Mouse (Mus musculus) frontal cortex, postnatal 36 days (tissue): ENCODE data around the gene Gm16181.

Source experiments
- DNase-seq, 2 experiments: peaks; one replicate each; pipeline ENCODE4 v3.0.0; 2022; ENCODE audit warnings: low spot score in 2 of 2

The Gm16181 gene

DNA sequence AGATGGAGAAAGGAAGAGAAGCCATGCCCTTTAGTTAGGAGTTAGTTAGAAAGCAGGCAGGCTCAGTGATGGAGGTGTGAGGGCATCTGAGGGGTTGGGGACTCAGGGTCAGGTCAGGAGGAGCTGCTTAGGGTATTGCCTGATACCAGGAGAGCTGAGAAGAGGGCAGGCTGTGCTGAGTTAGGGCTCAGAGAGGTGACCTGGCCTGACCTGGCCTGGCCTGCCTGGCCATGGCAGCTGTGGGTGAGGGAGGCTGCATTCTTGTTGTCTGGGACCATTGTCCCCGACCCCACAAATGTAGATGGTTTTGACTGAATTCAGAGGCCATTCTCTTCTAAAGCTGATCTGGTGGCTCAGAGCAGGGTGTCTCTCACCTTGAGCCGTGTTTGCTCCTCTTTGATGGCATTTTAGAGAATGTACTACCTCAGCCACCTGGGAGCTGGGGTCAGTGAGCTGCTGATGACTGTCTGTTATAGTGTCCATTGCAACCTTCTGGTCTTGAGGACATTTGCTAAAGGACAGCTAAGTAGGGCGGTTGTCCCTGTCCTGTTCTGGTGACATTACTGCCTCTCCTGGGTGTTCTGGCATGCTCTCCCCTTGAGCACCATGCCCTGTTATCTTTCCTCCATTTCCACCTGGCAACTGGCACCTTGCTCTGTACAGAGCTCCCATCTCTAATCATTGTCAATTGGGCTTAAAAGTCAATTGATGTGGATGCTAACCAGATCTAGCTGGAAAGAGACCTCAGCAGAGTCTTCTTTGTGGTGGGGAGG, 29.9 kb downstream of the Gm16181 start:
- no peak for DNase-seq

DNA sequence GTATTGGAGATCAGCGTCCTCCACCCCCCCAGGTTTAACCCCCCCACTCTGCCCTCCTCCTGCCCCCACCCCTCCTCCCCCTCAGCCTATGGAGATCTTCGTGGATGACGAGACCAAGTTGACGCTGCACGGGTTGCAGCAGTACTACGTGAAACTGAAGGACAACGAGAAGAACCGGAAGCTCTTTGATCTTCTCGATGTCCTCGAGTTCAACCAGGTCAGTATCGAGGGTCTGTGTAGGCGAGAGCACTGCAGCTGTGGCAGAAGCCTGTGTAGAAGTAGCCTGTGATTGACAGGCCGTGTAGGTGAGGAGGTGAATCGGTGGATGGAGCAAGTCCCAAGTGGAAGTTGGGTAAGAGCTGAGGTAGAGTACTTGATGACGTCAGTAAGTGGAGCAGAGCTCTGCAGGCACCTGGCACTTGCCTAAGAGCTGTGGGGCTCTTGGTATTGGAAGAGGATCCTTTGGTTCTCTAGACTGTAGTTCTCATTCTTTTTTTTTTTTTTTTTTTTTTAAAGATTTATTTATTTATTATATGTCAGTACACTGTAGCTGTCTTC, 30.6 kb downstream of the Gm16181 start:
- no peak for DNase-seq

DNA sequence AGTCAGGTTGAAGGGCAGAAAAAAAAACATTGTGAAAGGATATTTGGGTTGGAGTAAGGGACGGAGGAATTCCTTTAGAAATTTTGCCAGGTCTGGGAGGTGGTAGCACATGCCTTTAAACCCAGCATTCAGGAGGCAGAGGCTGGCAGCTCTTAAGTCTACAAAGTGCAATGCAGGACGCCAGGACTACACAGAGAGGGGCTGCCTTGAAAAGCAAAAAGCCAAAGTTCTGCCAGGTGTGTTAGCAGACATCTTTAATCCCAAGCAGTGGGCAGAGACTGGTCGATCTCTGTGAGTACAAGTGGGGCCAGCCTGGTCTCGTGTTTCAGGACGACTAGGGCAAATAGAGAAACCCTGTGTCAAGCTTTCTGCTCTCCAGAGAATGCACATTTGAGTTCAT, 31.3 kb downstream of the Gm16181 start:
- DNase-seq = no peak

DNA sequence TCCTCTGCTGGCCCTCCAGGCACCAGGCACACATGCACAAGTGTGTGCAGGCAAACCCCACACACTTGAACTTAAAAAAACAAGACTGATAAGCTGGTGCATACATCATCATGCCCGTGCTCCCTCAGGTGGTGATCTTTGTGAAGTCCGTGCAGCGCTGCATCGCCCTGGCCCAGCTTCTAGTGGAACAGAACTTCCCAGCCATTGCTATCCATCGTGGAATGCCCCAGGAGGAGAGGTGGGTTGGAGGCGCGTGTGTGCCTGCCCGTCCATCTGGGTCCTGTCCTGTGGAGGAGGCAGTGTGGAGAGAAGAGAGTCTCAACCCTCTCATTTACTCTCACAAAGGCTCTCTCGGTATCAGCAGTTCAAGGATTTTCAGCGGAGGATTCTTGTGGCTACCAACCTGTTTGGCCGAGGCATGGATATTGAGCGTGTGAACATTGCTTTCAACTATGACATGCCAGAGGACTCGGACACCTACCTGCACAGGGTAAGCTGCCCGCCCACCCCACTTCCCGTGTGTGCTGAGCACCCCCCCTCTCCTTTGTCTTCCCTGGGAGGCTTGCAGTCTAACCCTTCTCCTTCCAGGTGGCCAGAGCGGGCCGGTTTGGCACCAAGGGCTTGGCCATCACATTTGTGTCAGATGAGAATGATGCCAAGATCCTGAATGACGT, 32.1 kb downstream of the Gm16181 start:
- DNase-seq = no peak

DNA sequence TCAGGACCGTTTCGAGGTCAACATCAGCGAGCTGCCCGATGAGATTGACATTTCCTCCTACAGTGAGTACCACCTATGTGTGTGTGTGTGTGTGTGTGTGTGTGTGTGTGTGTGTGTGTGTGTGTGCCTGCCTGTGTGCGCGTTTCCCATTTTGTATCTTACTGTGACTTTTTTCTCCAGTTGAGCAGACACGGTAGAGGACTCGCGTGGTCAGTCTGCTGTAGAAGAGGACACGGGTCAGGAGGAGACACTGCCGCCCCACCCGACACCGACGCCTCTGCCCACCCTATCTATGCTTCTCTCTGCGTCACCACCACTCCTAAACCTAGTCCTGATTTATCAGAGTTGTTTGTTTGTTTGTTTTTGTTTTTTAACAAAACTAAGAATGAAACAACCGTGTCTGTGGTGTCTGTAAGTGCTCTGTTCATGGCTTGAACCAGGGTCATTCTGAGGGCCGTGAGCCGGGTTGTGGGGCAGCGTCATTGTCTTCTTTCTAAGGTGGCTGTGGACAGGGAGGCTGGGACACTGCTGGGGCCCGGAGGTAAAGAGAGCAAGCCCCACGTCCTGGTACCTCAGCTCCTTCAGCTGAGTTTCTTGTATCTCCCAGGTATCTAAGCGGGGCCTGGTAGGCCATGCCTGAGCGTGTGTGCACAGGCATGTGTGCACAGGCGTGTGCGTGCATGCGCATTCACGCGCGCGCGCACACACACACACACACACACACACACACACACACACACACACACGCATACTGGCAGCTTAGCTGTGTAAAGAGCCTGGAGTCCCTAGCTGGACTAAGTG, 32.9 kb downstream of the Gm16181 start:
- no peak for DNase-seq

DNA sequence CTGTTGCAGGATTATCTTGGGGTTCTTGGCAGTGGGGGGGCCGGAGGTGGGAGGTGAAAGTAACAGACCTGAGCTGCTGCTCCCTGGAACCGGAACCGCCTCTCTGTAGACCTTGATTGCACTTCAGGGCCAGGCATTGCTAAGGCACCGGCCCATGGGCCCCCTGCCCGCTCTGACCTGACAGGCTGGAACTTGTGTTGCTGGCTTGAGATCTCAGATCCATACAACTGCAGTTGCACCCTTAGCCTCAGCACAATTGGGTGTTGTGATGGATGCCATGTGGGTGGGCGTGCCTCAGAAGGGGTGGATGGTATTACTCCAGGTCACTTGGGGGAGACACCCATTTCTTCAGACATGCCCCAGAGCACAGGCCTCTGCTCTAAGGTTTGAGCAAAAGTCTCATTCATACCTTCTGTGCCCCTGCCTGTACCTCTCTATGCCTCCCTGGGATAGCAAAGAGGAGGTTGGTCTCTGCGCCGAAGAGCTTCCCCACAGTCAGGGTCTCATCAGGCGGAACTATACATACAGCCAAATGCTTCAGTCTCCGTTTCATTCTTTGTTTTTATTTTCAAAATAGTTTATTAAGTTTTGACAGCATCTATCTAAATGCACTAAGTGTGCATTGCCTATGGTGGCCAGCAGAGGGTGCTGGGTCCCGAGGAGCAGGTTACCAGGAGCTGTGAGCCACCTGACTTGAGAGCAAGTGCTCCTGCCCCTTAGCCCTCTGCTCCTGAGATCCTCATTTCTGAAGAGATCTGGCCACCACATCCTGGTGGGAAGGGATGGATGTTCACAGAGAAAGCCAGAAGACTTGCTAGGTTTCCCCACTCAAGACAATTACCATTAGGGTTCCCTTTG, 33.8 kb downstream of the Gm16181 start:
- DNase-seq = peak in 1 of 2 experiments; percentile 57

DNA sequence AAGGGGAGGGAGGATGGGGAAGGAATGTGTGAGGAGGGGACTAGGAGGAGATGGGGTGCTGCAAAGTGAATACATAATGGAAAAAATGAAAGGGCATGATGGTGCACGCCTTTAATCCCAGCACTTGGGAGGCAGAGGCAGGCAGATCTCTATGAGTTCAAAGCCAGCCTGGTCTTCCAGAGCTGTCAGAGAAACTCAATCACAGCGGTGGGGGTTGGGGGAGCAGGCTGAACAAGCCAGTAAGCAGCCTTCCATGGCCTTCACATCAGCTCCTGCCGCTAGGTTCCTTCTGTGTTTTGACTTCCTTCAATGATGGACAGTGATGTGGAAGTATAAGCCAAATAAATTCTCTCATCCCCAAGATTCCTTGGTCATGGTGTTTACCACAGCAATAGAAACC, 34.7 kb downstream of the Gm16181 start:
- no peak for DNase-seq

DNA sequence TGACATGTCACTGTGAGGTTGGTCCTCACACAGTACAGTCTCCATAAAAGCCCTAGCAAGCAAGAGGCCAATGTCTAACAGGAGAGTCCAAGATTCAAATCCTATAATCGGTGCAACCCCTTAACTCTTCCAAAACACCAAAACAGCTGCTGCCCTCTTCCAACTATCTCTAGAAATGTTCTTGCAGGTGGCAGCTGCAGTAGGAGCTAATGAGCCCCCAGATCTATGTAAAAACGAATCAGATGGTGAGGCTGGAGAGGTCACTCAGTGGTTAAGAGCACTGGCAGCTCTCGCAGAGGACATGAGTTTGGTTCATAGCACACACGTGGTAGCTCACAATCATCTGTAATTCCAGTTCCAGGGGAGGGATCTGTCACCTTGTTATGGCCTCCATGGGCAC, 35.1 kb downstream of the Gm16181 start:
- DNase-seq = no peak

DNA sequence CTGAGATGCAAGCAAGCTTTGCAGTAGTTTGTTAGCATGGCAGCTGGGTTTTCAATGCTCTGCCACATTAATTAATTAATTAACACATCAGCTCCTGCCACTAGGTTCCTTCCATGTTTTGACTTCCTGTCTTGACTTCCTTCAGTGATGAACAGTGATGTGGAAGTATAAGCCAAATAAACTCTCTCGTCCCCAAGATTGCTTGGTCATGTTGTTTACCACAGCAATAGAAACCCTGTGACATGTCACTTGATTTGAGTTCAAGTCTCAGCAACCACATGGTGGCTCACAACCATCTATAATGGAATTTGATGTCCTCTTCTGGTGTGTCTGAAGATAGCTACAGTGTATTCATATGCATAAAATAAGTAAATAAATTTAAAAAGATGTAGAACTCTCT, 36.7 kb downstream of the Gm16181 start:
- DNase-seq = no peak

DNA sequence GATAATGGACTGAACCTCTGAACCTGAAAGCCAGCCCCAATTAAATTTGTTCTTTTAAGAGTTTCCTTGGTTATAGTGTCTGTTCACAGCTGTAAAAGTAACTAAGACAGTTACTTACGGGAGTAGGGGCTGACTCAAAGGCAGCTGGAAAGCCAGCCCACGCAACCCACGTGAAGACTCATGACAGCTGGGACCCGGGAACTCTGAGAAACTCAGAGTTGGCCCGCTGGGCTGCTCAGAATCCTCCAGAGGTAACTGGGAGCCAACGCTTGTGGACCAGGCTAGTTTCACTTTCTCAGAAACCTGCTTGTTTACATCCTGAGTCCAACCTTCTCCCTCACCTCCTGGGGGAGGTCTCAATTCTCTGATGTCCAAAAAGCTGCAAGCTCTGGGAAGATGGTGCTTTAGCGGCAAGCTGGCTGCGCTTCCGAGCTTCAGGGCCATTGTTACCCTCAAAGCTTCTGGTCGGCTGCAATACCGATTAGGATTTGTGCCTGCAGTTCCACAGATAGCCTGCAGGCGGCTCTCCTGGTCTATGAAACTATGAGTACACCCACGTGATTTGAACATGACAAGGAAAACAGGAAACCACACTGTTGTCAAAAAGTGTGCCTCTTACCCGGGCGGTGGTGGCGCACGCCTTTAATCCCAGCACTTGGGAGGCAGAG, 37.3 kb downstream of the Gm16181 start:
- peak; percentile 89 to 96 for DNase-seq

DNA sequence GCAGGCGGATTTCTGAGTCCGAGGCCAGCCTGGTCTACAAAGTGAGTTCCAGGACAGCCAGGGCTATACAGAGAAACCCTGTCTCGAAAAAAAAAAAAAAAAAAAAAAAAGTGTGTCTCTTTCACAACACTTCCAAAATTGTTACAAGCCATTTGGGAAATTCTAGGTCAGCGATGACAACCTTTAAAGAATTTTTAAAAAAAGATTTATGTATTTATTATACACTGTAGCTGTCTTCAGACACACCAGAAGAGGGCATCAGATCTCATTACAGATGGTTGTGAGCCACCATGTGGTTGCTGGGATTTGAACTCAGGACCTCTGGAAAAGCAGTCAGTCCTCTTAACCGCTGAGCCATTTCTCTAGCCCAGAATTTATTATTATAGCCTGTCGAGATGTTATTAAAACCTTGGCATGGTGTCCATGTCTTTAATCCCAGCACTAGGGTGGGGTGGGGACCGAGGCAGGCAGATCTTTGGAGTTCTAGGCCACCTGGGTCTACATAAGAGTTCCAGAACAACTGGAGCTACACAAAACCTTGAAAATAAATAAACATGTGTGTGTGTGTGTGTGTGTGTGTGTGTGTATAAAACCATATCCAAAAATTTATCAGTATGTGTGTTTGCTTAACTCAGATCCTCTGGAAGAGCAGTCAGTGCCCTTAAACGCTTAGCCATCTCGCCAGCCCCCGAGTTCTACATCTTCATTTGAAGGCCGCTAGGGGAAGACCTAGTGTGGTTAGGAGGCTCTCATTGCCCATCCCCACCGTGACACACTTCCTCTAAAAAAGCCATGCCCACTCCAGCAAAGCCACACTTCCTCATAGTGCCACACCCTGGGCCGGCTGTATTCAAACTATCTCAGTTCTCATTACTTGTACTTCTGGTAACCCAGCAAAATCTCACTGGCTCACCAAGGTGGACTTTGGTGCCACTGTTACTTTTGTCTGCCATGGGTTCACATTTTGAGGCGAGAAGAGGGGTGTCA, 38.2 kb downstream of the Gm16181 start:
- no peak for DNase-seq

DNA sequence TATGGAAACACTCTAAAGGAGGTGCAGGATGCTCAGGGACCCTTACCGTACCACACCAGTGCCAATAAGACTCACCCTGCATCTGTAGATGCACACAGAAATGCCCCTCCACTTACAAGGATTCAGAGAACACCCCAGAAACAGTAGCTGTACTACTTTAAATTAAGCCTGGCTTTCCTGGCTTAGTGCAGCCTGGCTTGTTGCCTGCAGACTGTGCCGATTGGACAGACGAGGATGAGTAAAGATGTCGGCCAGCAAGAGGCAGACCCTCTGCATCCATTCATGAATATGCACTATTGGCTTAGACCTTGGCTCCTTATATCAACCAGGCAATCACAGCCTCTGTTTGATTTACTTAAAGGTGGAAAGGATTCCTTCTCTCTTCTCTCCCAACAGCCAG, 39.0 kb downstream of the Gm16181 start:
- no peak for DNase-seq

DNA sequence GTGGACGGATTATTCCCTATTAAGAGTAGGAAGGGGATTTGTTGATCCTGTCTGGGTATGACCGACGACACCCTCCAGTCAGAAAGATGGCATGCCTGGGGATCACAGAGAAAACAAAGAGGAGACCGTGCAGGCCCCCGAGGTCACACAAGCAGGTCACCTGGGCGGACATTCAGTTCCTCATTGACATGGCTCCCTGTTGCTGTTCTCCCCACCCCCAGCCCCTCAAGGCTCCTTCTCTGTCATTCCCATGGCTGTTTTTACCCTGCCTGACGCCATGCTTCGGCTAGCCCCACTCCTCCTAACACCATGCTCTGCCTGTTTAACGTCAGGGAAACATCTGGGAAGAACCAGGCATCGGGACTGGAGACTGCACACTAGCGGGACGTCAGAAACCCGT, 41.0 kb downstream of the Gm16181 start:
- no peak for DNase-seq

DNA sequence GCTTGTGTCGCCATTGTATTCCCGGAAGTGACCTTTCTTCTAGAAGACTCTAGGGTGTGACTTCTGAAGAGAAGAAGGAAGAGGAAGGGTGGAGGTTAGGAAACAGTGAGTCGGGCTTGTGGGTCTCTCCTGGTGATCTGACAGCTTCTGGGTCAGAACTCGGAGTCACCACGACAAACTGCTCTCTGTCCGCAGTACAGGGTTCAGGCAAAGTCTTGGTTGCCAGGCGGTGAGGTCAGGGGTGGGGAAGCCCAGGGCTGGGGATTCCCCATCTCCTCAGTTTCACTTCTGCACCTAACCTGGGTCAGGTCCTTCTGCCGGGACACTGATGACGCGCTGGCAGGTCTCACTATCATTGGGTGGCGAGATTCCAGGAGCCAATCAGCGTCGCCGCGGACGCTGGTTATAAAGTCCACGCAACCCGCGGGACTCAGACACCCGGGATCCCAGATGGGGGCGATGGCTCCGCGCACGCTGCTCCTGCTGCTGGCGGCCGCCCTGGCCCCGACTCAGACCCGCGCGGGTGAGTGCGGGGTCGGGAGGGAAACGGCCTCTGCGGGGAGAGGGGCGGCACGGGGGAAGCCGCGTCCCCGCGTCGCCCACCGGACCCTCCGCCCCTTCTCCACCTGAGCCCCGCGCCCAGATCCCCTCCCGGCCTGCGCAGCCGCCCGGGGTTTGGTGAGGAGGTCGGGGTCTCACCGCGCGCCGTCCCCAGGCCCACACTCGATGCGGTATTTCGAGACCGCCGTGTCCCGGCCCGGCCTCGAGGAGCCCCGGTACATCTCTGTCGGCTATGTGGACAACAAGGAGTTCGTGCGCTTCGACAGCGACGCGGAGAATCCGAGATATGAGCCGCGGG, 42.3 kb downstream of the Gm16181 start, which contains the start of gene H2-D1:
Gene H2-D1, plus strand, starts transcription at position 67 of the 859 bp plus-strand sequence.
- peak; percentile 95 to 97 for DNase-seq

DNA sequence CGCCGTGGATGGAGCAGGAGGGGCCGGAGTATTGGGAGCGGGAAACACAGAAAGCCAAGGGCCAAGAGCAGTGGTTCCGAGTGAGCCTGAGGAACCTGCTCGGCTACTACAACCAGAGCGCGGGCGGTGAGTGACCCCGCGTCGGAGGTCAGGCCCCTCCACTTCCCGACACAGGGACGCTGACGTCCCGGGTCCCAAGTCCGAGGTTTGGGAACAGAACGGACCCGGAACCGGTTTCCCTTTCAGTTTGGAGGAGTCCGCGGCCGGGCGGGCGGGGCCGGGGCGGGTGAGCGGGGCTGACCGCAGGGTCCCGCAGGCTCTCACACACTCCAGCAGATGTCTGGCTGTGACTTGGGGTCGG, 42.9 kb downstream of the Gm16181 start:
- no peak for DNase-seq

DNA sequence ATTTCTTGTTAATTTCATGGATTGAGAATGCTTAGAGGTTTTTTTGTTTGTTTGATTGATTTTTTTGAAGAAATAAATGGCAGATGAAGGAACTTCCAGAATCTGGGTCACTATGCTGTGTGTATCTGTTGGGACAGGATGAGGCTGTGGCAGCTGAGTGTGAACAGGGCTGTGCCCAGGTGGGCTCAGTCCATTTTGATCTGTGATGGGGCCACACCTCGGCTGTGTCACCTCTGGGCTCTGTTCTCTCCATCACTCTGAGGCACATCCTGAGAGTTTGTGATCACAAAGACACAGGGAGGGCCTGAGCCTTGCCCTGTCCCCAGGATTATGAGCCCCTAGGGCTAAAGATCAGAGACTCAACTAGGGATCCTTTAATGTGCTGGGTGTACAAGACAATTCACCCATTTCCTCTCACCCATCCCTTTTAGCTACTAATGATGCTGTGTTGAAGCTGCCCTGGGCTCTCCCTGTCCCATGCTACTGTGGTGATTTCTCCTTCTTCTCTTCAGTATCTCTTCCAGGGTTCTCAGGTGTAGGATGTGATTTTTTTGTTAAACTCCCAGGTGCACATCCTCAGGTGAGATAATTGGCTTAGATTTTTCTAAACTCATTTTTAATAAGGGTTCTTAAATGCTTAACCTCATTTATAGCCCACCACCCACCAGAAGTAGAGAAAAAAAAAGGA, 46.9 kb downstream of the Gm16181 start:
- no peak for DNase-seq

DNA sequence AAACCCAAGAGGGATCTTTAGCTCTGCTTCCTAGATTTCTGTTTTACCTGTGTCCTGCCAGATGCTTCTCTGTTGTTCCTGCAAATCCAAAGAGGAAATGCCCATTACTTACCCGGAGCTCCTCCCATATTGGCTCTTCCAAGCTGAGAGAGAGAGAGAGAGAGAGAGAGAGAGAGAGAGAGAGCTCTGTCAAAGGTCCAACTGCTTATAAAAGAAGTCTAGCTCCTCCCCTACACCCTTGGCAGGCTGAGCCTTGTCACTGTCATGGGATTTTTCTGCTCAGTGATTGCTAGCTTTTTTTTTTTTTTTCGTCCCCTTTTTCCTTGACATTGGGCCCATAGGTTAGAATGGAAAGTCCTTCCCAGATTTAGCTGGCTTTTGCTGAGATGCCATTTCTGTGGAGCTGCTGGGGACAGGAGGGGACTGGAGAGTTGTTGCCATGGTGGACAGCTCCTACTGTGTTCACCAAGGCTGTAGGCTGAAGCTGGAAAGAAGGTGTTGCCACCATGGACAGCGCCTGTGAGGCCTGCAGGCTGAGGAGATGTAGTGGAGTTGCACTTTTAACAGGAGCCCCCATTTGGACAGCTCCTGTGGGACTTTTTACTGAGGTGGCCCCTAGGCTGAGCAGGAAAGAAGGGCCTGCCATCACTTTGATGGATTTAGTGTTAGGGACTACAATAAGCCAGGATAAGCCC, 49.2 kb downstream of the Gm16181 start:
- DNase-seq = no peak
